Mouse (Mus musculus): ENCODE data around the gene Cd180. TPM values are rescaled to one million over a fixed set of nuclear protein-coding genes. Genes with fewer than 3 reads are reported as not detected.
A peak's percentile ranks its signal among the peaks of the same experiment; 100 is the strongest.

Gene Cd180
- polyA plus RNA-seq, 1 experiment from 2014 or later: 0.61 TPM

DNA sequence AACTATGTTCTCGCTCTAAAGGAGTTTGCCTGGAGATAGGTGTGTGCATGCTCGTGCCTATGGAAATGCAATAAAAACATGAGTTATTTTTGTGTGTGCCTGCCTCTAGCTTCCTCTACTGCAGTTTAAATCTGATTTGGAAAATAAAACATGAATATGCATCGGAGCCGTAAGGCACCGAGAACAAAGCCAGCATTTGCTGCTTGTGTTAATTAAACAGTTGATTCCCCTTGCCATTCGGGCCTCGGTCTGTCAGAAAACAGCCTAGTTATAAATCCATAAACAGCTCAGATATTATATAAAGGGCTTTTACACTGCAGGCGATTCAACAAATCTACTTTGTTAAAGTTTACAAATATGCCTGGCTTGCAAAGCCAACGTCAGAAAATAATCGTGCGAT lies 75.2 kb downstream of the Cd180 start:
- no peaks in the 10 kb centered on the region for H3K27me3 ChIP-seq
- H3K4me3 ChIP-seq: no peak overlapping the region
- no peak for ATAC-seq (ENCODE audit: borderline replicate concordance, extremely low read depth, low FRiP score, low TSS enrichment)
- peaks cover 29% of the 10 kb centered on the region; the same call in 1 of the 2 replicates for H3K36me3 ChIP-seq
- 91% methylated on average over 11 of the region's 11 CpGs for WGBS
- no peaks in the 10 kb centered on the region for H3K9me3 ChIP-seq
- 0 out of 2 replicates have a peak, but pooled peaks cover 4% of the 10 kb centered on the region for H3K4me1 ChIP-seq
- no peak overlapping the region for H3K9ac ChIP-seq
- no peak overlapping the region for H3K4me2 ChIP-seq
- no peak overlapping the region for H3K27ac ChIP-seq

DNA sequence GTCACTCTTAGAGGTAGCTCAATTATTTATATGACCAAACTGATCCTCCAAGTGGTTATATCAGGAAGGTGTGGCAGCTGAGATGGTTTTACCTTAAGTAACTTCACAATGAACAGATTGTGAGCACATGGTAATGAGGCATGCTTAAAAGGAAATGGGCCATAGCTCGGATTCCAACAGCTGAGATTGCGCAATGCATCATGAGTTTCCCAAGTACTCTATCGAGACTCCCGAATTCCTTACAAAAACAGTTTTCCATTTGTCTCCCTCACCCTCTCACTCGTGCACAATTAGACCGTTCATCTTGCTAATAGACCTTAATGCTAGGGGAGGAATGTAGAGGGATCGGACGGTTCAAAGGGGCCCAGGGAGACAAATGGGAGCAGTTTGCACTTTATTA lies 76.8 kb downstream of the Cd180 start:
- Histone ChIP-seq H3K4me3 (no peak overlapping the region), H3K27me3 (no peaks in the 10 kb centered on the region), H3K9ac (no peak overlapping the region), H3K4me2 (no peak overlapping the region), H3K36me3 (peaks cover 29% of the 10 kb centered on the region), H3K9me3 (no peaks in the 10 kb centered on the region), H3K27ac (no peak overlapping the region), H3K4me1 (0 out of 2 replicates have a peak, but pooled peaks cover 4% of the 10 kb centered on the region)
- WGBS: 27% methylated on average over 8 of the region's 8 CpGs
- ATAC-seq (ENCODE audit: borderline replicate concordance, extremely low read depth, low FRiP score, low TSS enrichment): peak; percentile 59; the same call in 1 of the 2 replicates

DNA sequence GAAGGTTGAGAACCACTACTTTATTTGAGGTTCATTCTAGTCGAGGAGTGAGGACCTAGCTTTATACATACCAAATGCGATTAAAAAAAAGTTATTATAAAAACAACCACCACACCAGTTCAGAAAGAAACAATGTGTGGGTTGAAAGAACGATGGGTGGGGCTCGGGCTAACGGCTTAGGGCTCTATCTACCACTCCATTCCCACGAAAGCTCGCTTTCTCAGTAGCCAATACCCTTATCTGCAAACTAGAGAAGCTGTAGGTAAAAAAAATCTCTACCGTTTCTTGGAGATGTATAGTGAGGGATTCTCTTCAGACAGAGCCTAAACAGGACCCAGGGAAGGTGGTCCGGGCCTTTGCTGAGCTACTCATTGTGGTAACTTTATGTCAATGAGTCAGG lies 79.8 kb downstream of the Cd180 start:
- Histone ChIP-seq H3K4me3 (no peak overlapping the region), H3K36me3 (peaks cover 21% of the 10 kb centered on the region)
- no peak for ATAC-seq (ENCODE audit: borderline replicate concordance, extremely low read depth, low FRiP score, low TSS enrichment)

DNA sequence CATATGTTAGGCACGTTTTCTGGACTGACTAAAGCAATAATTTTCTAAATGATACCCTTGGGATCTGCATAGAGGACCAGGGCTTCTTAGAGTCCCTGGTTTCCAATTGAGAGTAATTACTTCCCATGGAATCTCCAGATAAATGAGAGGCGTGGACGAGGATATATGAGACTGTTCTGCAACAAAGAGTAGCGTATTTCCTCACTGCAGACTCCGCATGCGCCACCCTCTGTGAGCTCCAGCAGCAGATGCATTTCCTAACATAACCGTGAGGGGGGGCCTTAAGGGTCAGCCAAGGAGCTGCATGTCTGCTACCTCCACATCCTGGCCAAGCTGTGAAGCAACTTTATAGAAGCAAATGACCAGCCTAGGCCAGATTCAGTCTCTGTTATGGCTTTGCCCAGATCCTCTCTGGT lies 81.4 kb downstream of the Cd180 start:
- Histone ChIP-seq H3K4me1 (0 out of 2 replicates have a peak, but pooled peaks cover 4% of the 10 kb centered on the region), H3K4me2 (no peak overlapping the region), H3K4me3 (no peak overlapping the region), H3K36me3 (peaks cover 20% of the 10 kb centered on the region), H3K9me3 (no peaks in the 10 kb centered on the region), H3K27ac (no peak overlapping the region), H3K9ac (no peak overlapping the region), H3K27me3 (no peaks in the 10 kb centered on the region)
- 75% methylated on average over 7 of the region's 7 CpGs for WGBS
- no peak for ATAC-seq (ENCODE audit: borderline replicate concordance, extremely low read depth, low FRiP score, low TSS enrichment)

More for the DNA sequence above, 79.8 kb downstream of the Cd180 start:
- WGBS: 86% methylated on average over 9 of the region's 9 CpGs
- no peak overlapping the region for H3K4me2 ChIP-seq
- H3K27me3 ChIP-seq: no peaks in the 10 kb centered on the region
- H3K9me3 ChIP-seq: no peaks in the 10 kb centered on the region
- H3K9ac ChIP-seq: no peak overlapping the region
- H3K27ac ChIP-seq: no peak overlapping the region
- 0 out of 2 replicates have a peak, but pooled peaks cover 4% of the 10 kb centered on the region for H3K4me1 ChIP-seq

DNA sequence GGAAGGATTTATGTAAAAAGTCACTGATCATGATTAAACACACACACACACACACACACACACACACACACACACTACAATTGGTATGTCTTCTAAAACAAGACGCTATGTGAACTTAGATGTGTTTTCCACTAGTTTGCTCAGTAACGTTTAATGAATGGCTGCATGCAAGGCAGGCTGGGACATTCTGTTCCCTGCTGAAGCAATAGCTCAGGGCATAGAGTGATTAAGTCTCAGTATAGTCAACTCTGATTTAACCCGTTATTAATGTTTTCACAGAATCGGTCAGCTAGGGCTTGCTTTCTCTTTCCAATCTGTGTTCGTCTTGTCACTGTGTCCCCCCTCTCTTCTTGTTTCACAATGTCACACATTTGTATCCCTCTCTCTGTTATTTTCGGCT lies 82.1 kb downstream of the Cd180 start:
- Histone ChIP-seq H3K27ac (no peak overlapping the region), H3K4me2 (no peak overlapping the region), H3K9me3 (no peaks in the 10 kb centered on the region), H3K9ac (no peak overlapping the region), H3K4me1 (0 out of 2 replicates have a peak, but pooled peaks cover 1% of the 10 kb centered on the region), H3K36me3 (peaks cover 23% of the 10 kb centered on the region), H3K27me3 (no peaks in the 10 kb centered on the region), H3K4me3 (no peak overlapping the region)
- no peak for ATAC-seq (ENCODE audit: borderline replicate concordance, extremely low read depth, low FRiP score, low TSS enrichment)
- WGBS: 73% methylated on average over 6 of the region's 6 CpGs

DNA sequence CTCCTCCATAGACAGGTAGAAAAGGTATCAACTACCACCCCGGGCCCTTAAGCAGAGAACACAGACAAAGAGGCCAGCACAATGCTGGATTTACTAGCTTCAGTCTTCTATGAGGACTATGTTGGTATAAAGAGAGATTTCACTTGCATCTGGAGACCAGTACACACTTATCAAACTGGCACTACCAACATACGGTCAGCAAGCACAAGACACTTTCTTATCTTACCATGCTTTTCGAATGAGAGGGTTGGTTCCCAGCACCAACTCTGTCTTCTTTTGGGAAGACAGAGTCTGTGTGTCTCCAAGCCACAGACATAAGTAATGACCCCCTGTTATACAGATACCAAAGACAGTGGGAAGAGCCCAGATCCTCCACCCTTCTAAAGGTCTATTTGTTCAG lies 85.5 kb downstream of the Cd180 start:
- WGBS: 94% methylated on average over 3 of the region's 3 CpGs
- peaks cover 27% of the 10 kb centered on the region for H3K36me3 ChIP-seq
- no peak for ATAC-seq (ENCODE audit: borderline replicate concordance, extremely low read depth, low FRiP score, low TSS enrichment)

DNA sequence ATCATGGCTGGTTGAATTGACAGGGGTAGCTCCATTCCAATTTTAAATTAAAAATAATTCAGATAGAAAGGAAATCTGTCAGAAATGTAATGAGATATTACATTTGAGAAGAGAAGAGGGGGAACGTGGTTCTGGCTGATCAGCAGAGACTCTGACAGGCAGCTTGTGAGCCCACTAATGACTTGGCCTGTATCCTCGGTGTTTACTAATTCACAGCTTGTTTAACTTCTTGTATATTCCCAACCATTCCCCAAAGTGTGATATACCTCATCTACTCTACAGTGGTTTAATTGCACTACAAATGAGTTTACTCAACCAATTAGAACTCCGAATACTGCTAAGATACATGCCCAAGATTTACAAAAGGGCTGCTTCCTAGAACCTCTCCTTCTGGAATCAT lies 85.9 kb downstream of the Cd180 start:
- Histone ChIP-seq H3K9me3 (no peaks in the 10 kb centered on the region), H3K4me3 (no peak overlapping the region), H3K4me2 (no peak overlapping the region), H3K9ac (no peak overlapping the region), H3K36me3 (peaks cover 23% of the 10 kb centered on the region), H3K27ac (no peak overlapping the region), H3K27me3 (no peaks in the 10 kb centered on the region), H3K4me1 (no peaks in the 10 kb centered on the region)
- no peak for ATAC-seq (ENCODE audit: borderline replicate concordance, extremely low read depth, low FRiP score, low TSS enrichment)
- 91% methylated on average over 3 of the region's 3 CpGs for WGBS

More for the DNA sequence above, 85.5 kb downstream of the Cd180 start:
- no peak overlapping the region for H3K4me2 ChIP-seq
- H3K27ac ChIP-seq: no peak overlapping the region
- no peak overlapping the region for H3K9ac ChIP-seq
- H3K9me3 ChIP-seq: no peaks in the 10 kb centered on the region
- no peaks in the 10 kb centered on the region for H3K27me3 ChIP-seq
- H3K4me3 ChIP-seq: no peak overlapping the region
- H3K4me1 ChIP-seq: no peaks in the 10 kb centered on the region

DNA sequence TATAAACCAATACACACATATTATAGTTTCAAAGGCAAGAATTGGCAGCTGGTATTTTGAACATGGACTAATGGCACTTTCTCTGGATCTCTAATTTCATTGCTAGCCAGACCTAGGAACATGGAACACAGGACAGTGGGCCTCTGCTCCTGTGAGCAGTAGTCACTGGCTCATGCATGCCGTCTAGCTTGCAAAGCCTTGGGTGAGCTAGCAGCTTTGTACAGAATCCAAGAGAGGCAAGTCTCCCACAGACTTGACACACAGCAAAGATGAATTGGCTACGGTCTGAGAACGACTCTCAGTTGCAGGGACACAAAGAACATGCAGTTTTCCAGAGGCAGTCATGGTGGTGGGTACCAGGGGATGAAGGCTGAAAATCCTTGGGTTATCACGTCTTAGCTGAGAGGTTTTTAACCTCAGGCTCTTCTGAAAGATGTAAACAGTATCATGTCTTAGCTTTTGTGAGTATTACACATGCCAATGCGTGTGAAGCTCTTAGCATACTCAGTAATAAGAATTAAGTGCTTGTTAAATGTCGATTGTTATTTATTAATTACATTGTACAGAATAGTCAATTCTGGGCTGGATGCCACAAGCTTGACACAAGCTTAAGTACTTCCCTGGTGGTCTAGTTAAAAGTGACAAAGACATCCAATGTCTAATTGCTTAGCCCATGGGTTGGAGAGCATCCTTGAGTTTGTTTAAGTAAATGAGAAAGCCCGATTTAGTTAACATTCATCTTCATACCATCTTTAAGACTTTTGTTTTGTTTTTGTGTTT lies 90.4 kb downstream of the Cd180 start:
- H3K27ac ChIP-seq: no peak overlapping the region; the same call in 1 of the 2 replicates
- no peak for ATAC-seq (ENCODE audit: borderline replicate concordance, extremely low read depth, low FRiP score, low TSS enrichment)
- WGBS: 60% methylated on average over 7 of the region's 7 CpGs
- no peaks in the 10 kb centered on the region for H3K27me3 ChIP-seq
- H3K4me3 ChIP-seq: no peak overlapping the region
- H3K4me2 ChIP-seq: no peak overlapping the region
- no peaks in the 10 kb centered on the region for H3K9me3 ChIP-seq
- H3K4me1 ChIP-seq: no peaks in the 10 kb centered on the region
- H3K9ac ChIP-seq: no peak overlapping the region
- peaks cover 25% of the 10 kb centered on the region for H3K36me3 ChIP-seq

DNA sequence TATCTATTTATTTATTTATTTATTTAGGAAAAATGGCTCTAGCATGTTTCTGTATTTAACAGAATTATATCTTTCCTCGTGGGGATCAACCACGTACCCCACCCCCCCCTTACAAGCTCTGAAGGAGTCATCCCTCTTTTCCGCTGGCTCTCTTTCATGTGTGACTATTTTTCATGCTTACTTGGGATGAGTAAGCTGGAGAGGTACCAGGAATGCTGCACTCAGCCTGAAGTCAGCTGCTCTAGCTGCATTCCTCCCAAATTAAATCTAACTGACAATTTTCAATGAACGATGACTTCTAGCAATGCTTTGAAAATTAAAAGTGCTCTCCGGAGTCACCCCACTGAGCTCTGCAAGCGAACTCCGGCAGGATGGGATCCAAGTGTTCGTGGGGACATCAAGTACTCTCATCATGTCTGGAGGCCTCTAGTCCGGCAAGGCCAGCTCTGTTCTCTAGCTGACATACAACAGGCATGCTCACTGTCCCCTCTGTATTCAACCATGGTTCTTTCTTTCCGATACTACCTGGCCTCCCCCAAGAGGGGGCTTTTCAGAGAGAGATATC lies 93.4 kb downstream of the Cd180 start:
- no peaks in the 10 kb centered on the region for H3K9me3 ChIP-seq
- no peaks in the 10 kb centered on the region for H3K27me3 ChIP-seq
- H3K4me3 ChIP-seq: no peak overlapping the region
- 93% methylated on average over 10 of the region's 10 CpGs for WGBS
- H3K27ac ChIP-seq: no peak overlapping the region
- no peak overlapping the region for H3K9ac ChIP-seq
- no peak overlapping the region for H3K4me2 ChIP-seq
- ATAC-seq (ENCODE audit: borderline replicate concordance, extremely low read depth, low FRiP score, low TSS enrichment): no peak
- H3K4me1 ChIP-seq: no peaks in the 10 kb centered on the region
- peaks cover 16% of the 10 kb centered on the region for H3K36me3 ChIP-seq

All from lung, embryonic 15.5 days (tissue).